Mouse (Mus musculus) testis, postnatal 14 days (tissue): ENCODE data around the gene Tomm40.
A peak's percentile ranks its signal among the peaks of the same experiment; 100 is the strongest.

Experiments
- DNase-seq: peaks from one replicate; pipeline ENCODE4 v3.0.0; 2021; ENCODE audit warnings: low spot score

Tomm40 gene

GRCm38 (mm10) chr7:19704475-19704874 is 10.8 kb downstream of the Tomm40 start:
- no peak for DNase-seq

- DNase-seq = no peak
These were observed 12.2 kb downstream of the Tomm40 start for GRCm38 (mm10) chr7:19702859-19703555.

- peak; percentile 61 for DNase-seq
These were observed 14.0 kb downstream of the Tomm40 start for GRCm38 (mm10) chr7:19701069-19701761.

- no peak for DNase-seq
These were observed 14.8 kb downstream of the Tomm40 start for GRCm38 (mm10) chr7:19700299-19701068.

GRCm38 (mm10) chr7:19699827-19700148 is 15.4 kb downstream of the Tomm40 start:
- DNase-seq = no peak

GRCm38 (mm10) chr7:19698907-19699826 is 16.1 kb downstream of the Tomm40 start, which contains the start of gene Apoe:
Gene Apoe, minus strand, starts transcription at chr7:19699188.
- peak; percentile 48 for DNase-seq

- DNase-seq = no peak
These were observed 17.0 kb downstream of the Tomm40 start for GRCm38 (mm10) chr7:19697949-19698906.

GRCm38 (mm10) chr7:19696336-19696873 is 18.8 kb downstream of the Tomm40 start:
- DNase-seq = no peak

- no peak for DNase-seq
These were observed 19.4 kb downstream of the Tomm40 start for GRCm38 (mm10) chr7:19695881-19696280.

GRCm38 (mm10) chr7:19695213-19695594 is 20.0 kb downstream of the Tomm40 start:
- DNase-seq = no peak

GRCm38 (mm10) chr7:19694336-19695212 is 20.7 kb downstream of the Tomm40 start:
- DNase-seq = no peak

- no peak for DNase-seq
These were observed 21.8 kb downstream of the Tomm40 start for GRCm38 (mm10) chr7:19693421-19693820.

GRCm38 (mm10) chr7:19691873-19692865 is 23.1 kb downstream of the Tomm40 start, which contains the start of gene Apoc1:
Gene Apoc1, minus strand, starts transcription at chr7:19692660.
- DNase-seq = peak; percentile 52

GRCm38 (mm10) chr7:19691434-19691833 is 23.8 kb downstream of the Tomm40 start:
- no peak for DNase-seq

- no peak for DNase-seq
These were observed 24.4 kb downstream of the Tomm40 start for GRCm38 (mm10) chr7:19690845-19691244.

- DNase-seq = no peak
These were observed 26.6 kb downstream of the Tomm40 start for GRCm38 (mm10) chr7:19688611-19689010.

GRCm38 (mm10) chr7:19688101-19688500 is 27.1 kb downstream of the Tomm40 start:
- DNase-seq = no peak
